Mouse (Mus musculus) large intestine, adult 2 months (tissue): ENCODE data around the gene Ndc80. TPM values are rescaled to one million over a fixed set of nuclear protein-coding genes. Genes with fewer than 3 reads are reported as not detected.
"Not testable (repeated sequence)": the region's sequence is repeated elsewhere in the genome, so short reads cannot be mapped to it uniquely, and the experiment has no call there.

ENCODE experiments used
- DNase-seq: peaks from one replicate; pipeline ENCODE4 v3.0.0-alpha.2; 2012; ENCODE audit warnings: low read depth, low spot score
- WGBS: fragments of 180-500 bp; shearing (Covaris S2); methylation state at CpG from one replicate; pipeline ENCODE4 v1.1.7; 2018; 5-methylcytosine and 5-hydroxymethylcytosine counted together
- polyA plus RNA-seq: library from polyadenylated mRNA; depleted of rRNA; stranded (reverse); fragments of >200 nt; gene quantifications from 2 replicates; pipeline ENCODE4 v1.2.3, GENCODE M21; 2012; rRNA removed

Gene Ndc80
- polyA plus RNA-seq = 0.84 and 1.2 TPM in 2 replicates

DNA sequence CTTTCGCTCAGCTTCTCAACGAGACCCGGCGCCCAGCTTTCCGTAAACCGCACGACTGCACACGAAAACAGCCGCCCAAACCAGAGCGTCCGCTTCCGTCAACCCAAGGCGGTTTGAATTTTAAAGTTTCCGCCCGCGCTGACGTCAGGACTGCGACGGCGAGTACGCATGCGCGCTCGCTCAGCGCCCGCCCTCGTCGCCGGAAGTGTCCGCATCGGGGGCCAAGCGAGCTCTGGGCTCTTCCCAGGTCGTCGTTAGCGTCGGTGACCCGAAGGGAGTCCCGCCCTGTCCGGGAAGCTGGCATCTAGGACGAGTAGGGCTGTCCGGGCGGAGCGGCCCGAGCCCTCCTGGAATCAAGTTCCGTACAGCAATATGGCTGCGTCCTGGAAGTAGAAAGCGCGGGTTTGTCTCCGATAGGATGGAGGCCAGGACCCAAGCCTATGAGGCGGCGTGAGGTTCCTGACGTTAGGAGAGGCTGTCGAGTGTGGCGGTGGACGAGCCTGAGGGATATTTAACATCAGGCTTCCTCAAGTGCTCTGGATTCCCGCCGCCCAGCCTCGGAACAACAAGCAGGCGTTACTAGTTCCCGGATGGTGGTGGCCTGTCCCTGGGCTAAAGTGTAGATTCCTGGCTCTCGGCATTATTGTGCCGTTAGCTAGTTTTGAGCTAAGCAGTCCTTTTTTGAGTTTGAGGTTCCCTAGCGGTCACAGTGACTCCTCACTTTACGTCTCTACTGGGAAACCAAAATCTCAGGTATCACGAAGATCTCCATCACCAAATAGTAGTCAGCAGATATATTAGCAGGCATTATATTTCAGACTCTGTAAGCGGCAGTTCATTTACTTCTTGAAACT is at the start of gene Ndc80:
Gene Ndc80, minus strand, starts transcription at position 147 of the 854 bp plus-strand sequence.
- 1% methylated on average over 66 of the region's 66 CpGs for WGBS
- peak; percentile 84 for DNase-seq

- DNase-seq = no peak
These were observed 35.0 kb upstream of the Ndc80 start for GRCm38 (mm10) chr17:71561631-71562030.

GRCm38 (mm10) chr17:71552901-71553300 is 26.2 kb upstream of the Ndc80 start:
- DNase-seq = no peak
- 16% methylated on average over 11 of the region's 11 CpGs for WGBS

GRCm38 (mm10) chr17:71551757-71552451 is 25.2 kb upstream of the Ndc80 start, which contains the start of gene Spdya:
Spdya (plus strand) TSS chr17:71552061.
- under 1% methylated on average over 78 of the region's 78 CpGs for WGBS
- peak; percentile 36 for DNase-seq

DNA sequence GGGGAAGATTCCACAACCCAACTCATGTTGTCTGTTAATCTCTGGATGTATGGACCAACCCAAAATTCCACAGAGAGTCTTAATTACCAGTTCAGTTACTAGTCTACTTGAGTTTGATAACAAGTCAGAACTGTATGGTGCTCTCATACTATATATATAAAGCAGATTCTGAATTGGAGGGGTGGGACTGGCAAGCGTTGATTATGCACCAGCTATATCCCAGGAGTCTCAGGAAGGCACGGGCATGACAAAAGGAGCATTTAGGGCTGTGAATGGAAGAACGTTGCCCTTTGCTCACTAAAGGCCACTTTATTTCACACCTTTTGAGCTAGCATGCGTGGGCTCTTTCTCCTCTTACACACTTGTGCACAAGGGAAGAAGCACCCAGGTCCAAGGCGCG is 24.7 kb upstream of the Ndc80 start:
- WGBS = 8% methylated on average over 6 of the region's 6 CpGs
- DNase-seq = no peak

DNA sequence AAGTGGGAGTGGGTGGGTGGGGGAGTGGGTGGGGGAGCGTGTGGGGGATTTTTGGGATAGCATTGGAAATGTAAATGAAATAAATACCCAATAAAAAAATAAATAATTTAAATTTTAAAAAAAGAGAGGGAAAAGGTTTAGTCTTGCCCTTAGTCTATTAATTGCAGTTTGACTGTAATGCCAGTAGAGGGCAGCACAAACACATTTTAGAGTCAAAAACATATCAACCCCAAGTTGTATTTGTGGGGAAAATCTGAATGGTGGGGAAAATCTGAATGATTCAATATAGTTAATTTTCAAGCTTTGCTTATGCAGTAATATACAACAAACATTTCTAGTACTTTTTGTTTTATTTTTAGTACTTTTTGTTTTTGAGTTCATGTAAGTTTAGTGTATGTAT is 21.9 kb upstream of the Ndc80 start:
- no peak for DNase-seq
- WGBS = 0% methylated on average over 1 of the region's 1 CpGs

DNA sequence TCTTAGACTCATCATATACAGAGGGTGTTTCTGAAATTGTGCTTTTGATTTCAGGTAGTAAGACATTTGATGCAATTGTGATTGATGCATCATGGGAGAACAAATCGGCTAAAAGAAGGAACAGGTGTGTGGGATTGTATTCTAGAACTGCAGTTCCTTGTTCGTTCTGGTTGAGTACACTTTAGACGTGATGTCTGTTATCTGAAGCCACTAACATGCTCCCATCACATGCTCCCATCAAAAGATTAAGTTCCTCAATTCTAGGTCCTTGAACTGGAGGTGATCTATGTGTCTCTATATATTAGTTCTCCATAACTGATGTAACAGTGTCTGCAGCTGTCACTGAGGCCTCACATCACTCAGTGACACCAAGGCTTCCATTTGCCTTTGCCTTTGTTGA is 10.5 kb upstream of the Ndc80 start:
- no peak for DNase-seq
- 76% methylated on average over 3 of the region's 3 CpGs for WGBS

- not testable (repeated sequence) for DNase-seq
- WGBS = 50% methylated on average over 1 of the region's 1 CpGs
These were observed 8.9 kb upstream of the Ndc80 start for GRCm38 (mm10) chr17:71535595-71535994.

GRCm38 (mm10) chr17:71528042-71528441 is 1.4 kb upstream of the Ndc80 start:
- DNase-seq = no peak

- WGBS = 1% methylated on average over 13 of the region's 13 CpGs
- no peak for DNase-seq
These were observed 352 bp downstream of the Ndc80 start for GRCm38 (mm10) chr17:71526302-71526708.

- DNase-seq = no peak
- WGBS = 85% methylated on average over 11 of the region's 11 CpGs
These were observed 16.4 kb downstream of the Ndc80 start for GRCm38 (mm10) chr17:71510297-71510696.

- 81% methylated on average over 8 of the region's 8 CpGs for WGBS
- no peak for DNase-seq
These were observed 19.8 kb downstream of the Ndc80 start for GRCm38 (mm10) chr17:71506832-71507231.

GRCm38 (mm10) chr17:71495784-71496183 is 30.9 kb downstream of the Ndc80 start:
- WGBS = 83% methylated on average over 4 of the region's 4 CpGs

GRCm38 (mm10) chr17:71491332-71491686 is 35.3 kb downstream of the Ndc80 start:
- DNase-seq = no peak
- 36% methylated on average over 4 of the region's 4 CpGs for WGBS

More at GRCm38 (mm10) chr17:71495784-71496183, 30.9 kb downstream of the Ndc80 start:
- no peak for DNase-seq

- WGBS = 41% methylated on average over 9 of the region's 9 CpGs
- DNase-seq = no peak
These were observed 35.9 kb downstream of the Ndc80 start for GRCm38 (mm10) chr17:71490666-71491331.

- no peak for DNase-seq
- WGBS = 85% methylated on average over 9 of the region's 9 CpGs
These were observed 36.8 kb downstream of the Ndc80 start for GRCm38 (mm10) chr17:71489703-71490461.

GRCm38 (mm10) chr17:71486231-71486851 is 40.3 kb downstream of the Ndc80 start:
- 22% methylated on average over 8 of the region's 8 CpGs for WGBS
- DNase-seq = no peak

GRCm38 (mm10) chr17:71485791-71486230 is 40.8 kb downstream of the Ndc80 start:
- 23% methylated on average over 12 of the region's 12 CpGs for WGBS
- DNase-seq = no peak

DNA sequence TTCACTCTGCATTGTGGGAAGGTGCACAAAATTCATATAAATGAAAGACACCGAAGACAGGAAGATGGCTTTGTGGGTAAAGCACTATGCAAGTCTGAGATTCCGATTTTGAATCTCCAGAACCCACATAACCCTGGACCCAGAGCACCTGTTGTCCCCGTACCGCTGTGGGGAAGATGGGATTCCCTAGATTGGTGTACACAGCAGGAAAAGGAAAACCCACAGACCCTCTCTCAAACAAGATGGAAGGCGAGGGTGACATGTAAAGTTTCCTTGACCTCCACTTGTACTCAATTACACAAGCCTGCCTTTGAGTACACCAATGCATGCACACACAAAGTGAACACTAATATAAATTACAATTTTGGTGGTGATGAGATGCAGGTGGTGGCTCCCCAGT is 41.9 kb downstream of the Ndc80 start:
- no peak for DNase-seq
- WGBS = 92% methylated on average over 5 of the region's 5 CpGs
